Mouse (Mus musculus) neural tube, embryonic 10.5 days (tissue): ENCODE data around the gene Rffl.
A peak's percentile ranks its signal among the peaks of the same experiment; 100 is the strongest.
"Not testable (repeated sequence)": the region's sequence is repeated elsewhere in the genome, so short reads cannot be mapped to it uniquely, and the experiment has no call there.

Experiments
- DNase-seq: peaks from one replicate; pipeline ENCODE4 v3.0.0-alpha.2; 2017; ENCODE audit warnings: low spot score; ENCODE audit errors: extremely low spot score

Rffl gene

DNA sequence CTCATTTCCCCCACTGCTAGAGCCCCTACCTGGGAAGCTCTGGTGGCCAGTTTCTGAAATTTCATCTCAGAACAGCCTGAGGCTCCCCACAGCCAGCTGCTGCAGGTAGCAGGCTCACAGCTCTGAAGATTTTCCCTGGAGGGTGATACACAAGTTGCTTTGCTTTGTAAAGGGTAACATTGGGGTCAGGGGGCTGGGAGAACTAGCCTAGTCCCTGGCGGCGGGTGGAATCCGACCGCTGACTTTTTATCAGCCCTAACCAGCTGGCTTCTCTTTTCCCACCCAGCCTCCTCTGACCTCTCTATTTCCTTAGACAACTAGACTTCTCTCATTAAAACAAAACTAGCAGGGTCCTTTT lies 25.0 kb downstream of the Rffl start:
- DNase-seq: no peak

DNA sequence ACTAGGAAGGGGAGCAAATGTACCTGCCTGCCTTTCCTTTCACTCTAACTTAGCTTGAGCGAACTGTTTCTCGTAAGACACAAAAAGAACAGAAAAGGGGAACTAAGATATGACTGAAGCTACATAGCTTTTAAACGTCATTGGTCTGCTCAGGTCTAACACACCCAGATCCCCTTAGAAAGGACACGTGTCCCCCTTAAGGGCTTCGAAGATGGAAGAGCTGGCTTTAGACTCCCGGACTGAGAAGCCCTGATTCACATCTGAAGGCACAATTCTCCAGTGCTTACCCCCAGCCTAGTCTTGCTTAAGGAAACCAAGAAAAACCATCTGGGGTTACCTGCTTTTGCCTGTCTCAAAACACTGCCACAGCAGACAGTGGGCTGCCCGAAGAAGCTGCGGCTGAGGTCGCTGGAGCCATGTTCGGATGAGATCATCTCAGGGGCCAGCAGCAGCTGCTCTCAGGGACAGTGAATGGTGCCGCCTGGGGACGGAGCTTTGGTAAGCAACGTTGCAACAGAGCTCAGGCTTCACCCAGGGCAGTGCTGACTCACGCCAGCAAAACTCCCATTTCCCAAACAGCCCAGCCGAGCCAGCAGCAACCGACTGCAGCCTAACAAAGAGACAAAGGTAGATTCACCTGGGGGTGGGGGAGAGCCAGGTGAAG lies 25.5 kb downstream of the Rffl start:
- DNase-seq: peak; percentile 39

DNA sequence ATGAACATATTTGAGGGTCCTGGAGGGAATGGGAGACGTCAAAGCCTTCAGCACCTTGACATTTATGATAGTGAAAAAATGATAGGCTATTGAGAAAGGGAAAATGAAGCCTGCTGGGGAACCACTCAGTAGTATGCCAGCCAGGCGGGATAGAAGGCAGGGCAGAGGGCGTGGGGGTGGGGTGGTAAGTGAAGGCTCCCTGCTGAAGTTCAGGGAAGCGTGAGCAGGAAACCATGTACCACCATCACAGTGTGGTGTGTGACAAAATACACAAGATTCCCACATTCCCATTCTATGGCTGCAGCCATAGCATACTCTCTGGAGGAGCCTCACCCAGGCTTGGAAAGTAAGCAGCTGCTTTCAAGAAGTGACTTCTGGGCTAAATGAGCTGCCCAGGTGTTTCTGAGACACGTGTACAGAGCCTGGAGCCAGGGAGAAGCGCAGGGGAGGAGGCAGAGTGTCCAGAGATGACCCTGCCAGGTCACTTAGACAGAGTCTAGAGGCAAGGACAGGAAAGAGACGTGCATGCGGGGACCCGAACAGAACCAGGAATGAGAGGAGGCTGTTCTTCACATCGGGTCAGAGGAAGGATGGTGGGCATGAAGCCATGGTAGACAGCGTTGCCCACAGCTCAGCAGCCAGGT lies 26.1 kb downstream of the Rffl start:
- DNase-seq: no peak

GRCm38 (mm10) chr11:82838511-82838910 lies 32.5 kb downstream of the Rffl start:
- no peak for DNase-seq

- DNase-seq: no peak
Measured at GRCm38 (mm10) chr11:82837848-82838247, 33.2 kb downstream of the Rffl start.

DNA sequence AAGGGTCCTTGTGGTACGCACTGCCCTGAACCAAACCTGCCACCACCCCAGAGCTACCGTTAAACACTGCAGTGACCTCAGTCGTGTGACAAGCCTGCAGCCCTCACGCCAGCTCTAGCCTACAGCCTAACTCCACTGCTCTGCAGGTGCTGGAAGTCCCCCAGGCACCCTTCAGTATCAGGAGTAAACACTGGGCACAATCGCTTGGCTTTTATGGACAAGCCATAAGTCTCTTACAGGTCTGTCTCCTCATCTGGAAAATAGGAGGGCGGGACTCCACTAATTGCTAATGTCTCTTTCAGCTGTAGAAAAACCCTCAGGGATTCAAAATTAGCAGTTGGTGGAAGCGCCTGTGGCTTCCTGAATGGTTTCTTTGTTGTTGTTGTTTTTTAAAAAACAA lies 33.8 kb downstream of the Rffl start:
- DNase-seq: no peak

GRCm38 (mm10) chr11:82835616-82836432 lies 35.2 kb downstream of the Rffl start:
- DNase-seq: no peak

DNA sequence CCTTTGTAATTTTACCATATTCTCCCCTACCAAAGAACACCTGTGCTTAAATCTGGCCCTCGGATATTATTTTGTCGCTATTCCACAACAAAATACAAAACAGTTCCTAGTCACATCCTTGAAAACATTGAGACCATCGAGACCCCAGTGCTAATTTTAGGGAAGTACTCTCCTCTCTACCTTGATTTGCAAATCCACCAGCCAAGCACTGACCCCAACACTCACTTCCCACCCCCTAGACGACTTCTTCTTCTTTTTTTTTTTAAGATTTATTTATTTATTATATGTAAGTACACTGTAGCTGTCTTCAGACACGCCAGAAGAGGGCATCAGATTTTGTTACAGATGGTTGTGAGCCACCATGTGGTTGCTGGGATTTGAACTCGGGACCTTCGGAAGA lies 36.7 kb downstream of the Rffl start:
- not testable (repeated sequence) for DNase-seq

DNA sequence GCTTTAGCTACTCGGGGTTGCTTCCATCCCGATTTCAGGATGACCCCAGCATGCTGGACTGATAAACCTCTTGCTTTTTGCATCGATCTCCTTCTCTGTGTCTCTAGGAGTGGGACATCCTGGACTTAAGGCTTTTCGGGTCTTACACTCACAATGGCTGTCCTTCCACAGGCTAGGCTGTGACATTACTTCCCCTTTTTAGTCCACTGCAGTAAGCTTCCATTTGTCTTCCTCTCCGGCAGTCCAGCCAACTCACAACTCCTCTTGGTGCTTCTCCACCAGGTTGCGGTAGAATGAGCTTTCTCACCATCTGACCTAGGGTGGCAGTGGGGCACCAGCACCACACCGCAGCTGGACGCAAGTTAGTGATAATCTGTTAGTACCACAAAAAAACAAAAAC lies 37.1 kb downstream of the Rffl start:
- DNase-seq: no peak

DNA sequence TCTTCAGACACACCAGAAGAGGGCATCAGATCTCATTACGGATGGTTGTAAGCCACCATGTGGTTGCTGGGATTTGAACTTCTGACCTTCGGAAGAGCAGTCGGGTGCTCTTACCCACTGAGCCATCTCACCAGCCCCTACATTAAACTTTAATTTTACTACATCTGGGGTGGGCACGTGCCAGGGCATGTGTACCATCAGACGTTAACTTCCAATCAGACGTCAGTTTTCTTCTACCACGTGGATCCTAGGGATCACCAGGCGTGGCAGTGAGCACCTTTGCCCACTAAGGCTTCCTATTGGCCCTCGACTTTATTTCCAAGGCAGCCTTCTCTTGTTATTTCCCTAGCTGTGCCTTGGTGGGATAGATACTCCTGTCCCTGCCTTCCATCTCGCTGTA lies 38.6 kb downstream of the Rffl start:
- DNase-seq: not testable (repeated sequence)

DNA sequence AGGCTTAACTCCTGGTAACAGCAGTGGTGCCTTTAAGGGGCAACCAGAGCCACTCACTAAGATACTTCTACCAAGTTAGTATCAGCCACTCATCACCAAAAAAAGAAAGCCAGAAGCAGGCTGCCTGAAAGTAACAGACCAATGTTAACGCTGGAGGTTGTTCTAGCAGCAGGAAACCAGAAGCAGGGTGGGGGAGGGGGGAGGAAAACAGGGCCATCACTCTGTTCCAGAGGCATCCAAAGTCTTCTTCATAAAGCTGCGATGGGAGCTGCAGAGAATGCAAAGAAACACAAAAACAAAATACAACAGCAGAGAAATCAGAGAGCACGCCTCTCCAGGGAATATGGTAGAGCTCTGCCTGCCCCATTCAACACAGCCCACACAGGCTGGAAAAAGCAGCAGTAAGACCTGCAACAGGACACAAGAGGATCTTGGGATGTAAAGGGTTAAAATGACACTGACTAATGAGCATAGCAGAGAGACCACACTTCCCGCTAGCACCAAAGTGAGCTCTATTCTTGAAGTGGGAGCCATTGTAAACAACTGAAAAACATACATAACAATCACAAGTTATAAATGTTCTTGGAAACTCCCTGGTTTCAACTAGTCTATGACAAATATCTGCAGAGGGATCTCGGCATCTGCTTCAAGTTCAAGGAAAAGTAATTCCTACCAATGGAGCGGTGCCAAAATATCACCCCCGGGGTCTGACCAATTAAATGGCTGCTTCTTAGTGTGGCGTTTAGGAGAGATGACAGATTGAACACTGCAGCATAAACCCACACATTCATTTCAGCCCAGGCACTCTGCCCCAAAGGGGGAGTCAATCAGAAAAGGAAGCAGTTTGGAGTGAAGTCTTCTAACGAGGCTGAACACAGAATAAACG lies 39.8 kb downstream of the Rffl start:
- DNase-seq: no peak

- DNase-seq: no peak
Measured at GRCm38 (mm10) chr11:82826818-82827217, 44.2 kb downstream of the Rffl start.

GRCm38 (mm10) chr11:82820788-82821456 lies 50.1 kb downstream of the Rffl start:
- DNase-seq: no peak

GRCm38 (mm10) chr11:82819350-82819749 lies 51.7 kb downstream of the Rffl start:
- DNase-seq: peak; percentile 57

DNA sequence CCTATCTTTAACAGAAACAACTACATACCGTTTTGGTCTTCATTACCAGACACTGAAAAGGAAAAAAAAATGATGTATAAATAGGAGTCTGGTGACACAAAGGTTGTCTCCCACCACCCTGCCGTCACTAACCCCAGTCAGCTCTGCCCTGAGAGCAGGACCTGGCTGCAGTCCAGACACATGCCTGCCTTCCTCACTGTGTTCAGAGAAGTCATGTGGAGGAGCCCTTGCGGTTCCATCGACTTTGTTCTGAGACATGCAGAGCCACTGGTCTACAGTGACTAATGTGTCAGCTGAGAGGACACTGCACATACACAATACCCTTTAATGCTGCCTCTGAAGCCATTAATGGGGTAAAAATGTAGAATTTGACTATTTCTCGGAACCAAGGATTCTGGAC lies 62.5 kb downstream of the Rffl start:
- no peak for DNase-seq

DNA sequence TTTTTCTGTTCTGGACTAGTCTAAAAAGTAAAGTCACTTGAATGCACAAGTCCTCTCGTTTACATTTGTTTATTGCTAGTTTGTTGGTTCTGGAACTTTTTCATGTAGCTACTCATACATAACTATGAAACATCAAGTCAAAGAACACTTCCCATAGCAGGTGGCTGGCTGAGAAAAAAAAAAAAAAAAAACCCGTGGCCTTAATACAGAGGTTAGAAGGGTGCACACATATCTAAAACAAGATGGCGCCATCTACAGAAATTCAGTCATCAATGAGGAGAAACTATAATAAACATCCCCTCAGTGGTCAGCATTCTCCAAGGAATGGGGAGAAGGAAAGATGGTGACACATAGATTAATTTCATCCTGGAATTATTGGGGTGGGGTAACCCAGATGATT lies 63.6 kb downstream of the Rffl start:
- no peak for DNase-seq

DNA sequence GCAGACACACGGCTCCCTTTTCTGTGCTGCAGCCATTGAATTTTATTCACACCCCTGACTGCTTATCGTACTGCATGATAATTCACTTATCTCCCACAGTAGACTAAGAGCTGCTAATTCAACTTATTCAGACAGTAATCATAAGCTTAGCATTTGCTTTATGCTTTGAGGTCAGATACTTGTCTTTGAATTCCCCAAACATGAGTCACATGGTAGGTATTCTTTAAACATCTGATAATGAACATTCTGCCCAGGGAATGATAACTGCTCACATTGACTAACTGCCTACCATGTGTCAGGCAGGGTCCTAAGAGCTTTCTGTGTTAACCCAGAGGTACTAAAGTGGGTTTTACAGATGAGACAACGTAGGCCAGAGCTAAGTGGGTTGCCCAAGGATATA lies 64.4 kb downstream of the Rffl start:
- no peak for DNase-seq

GRCm38 (mm10) chr11:82783453-82783852 lies 87.6 kb downstream of the Rffl start:
- no peak for DNase-seq

DNA sequence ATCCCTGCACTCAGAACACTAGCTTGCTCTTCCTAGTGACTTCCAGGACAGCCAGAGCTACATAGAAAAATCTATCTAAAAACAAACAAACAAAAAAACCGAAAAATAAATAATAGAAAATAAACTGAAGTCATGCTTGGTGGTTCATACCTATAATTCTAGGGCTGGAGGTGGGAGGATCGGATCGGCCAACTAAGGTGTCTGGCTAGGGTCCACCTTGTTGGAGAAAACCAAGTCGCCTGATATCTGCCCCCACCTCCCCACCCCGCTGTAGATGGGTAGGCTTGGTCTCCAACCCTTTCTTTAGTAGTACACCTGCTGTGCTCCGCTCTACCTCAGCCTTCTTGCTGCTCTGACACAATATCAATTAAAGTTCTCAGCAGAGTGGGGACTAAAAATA lies 88.8 kb downstream of the Rffl start:
- no peak for DNase-seq

- peak; percentile 94 for DNase-seq
Measured at GRCm38 (mm10) chr11:82780983-82781903, 89.8 kb downstream of the Rffl start, which contains the start of gene Lig3. Gene Lig3, plus strand, starts transcription at chr11:82781108.
